Mouse (Mus musculus) right cerebral cortex, postnatal 10 days (tissue): ENCODE results near the gene Ip6k3.
A peak's percentile ranks its signal among the peaks of the same experiment; 100 is the strongest.

Experiments used
- DNase-seq, 2 experiments: peaks; one replicate each; pipeline ENCODE4 v3.0.0; 2021; ENCODE audit warnings: low spot score in 2 of 2

The Ip6k3 gene

DNA sequence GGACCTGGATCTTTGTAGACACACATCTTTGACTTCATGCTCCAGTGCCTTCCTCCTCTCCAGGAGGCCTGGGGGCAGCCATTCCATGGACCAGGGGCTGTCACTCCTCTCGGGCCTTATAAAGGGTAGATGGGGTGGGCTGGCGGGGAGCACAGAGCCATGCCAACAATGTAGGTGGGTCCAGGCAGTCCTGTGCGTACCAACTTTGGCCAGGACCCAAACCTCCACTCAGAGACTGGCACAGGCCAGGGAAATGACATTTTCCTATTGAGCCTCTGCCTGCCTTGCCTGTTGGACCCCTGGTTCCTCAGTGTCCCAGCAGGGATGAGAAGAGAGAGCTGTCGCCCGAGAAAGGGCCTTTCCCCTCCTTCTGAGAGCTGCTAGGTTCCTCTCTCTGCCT lies 14.8 kb upstream of the Ip6k3 start:
- DNase-seq, result peak in 1 of 2 experiments; percentile 29

- no peak for DNase-seq
Measured at GRCm38 (mm10) chr17:27181666-27182065, 14.1 kb upstream of the Ip6k3 start.

DNA sequence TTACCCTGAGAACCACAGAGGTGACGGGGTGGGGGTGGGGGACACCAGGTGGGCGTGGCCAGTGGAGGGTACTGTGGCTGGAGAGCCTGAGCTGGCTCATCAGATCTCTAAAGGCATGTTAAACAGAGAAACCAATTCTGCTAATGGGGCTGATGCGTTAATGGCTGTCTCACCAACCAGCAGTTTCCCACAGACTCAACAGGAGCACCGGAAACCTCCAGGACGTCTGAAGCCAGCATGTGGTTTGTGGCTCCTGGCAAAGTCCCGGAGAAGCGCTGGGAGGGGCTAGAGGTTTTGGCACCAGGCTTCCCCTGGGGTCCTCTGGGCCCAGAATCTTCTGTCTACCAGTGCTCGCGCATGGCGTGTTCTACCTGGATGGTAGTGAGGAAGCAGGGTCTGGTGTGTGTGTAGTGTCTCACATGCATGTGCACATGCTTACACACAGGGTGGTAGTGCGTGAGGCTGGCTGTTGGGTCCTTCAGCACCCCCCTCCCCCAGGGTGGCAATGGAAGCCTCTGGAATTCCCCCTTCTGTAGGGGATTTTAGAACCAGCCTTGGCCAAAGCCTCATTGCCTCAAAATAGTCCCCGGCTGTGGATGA lies 12.2 kb upstream of the Ip6k3 start:
- DNase-seq, result no peak

DNA sequence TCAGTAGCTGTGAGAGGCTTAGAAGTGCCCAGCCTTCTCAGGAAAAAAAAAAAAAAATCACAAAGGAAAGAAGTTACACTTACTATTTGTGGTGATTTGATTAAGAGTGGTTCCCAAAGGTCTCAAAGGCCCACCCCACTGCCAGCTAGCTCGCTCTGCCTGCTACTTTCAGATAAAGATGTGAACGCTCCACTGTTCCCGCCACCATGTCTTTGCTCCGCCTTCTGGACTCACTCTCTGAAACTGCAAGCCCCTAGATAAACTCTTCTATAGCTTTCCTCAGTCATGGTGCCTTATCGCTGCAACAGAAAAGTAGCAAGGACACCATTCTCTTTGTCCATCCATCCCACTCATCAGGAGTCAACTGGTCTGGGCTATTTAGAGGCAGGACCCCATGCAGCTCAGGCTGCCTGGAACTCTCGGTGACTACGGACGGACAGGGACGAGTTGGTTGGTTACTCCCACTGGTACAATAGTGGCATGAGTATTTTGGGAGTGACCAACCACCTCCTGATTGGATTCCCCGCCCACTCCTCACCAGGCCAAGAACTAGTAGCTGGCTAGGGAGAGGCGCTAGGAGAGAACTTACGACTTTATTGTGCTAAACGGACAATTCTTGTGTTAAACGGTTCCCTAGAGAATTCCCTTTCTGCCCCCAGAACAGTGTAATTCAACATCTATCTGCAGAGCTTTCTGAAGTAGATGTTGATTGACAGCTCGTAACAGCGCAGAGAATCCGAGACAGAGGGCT lies 11.0 kb upstream of the Ip6k3 start:
- no peak for DNase-seq

- no peak for DNase-seq
Measured at GRCm38 (mm10) chr17:27178019-27178418, 10.4 kb upstream of the Ip6k3 start.

DNA sequence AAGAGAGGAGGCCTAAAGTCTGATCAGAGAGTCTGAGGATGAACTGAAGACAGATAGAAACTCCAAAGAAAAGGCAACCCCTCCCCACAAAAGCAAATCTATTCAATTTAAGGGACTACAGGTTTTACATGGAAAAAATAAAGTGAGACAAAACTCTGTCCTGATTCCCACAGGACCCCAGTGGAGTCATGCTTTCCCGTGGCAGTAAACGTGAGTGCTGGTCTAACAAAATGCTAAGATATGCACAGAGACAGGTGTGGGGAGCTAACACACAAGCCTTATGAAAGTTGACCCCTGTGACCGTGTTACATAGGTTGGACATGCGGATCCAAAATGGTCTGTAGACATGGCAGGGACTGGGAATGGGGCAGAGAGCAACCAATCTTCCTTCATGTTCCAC lies 9.2 kb upstream of the Ip6k3 start:
- no peak for DNase-seq

DNA sequence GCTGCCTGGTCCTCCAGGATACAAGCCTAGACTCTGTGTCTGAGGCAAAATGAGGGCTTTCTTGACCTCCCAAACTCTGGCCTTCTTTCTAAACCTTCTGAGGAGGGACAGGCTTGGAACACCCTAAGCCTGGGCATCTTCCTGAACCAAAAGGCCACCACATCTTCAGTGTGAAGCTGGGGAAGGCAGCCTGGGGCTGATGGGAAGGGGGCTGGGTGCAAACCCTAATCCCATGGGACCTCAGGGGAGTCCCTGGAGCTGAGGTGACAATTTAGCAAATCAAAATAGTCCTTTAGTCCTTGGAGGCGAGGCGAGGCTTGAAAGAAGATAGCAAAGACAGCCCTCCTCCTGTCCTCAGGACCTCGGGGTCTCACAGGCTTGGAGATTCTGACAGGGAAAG lies 8.7 kb upstream of the Ip6k3 start:
- no peak for DNase-seq

GRCm38 (mm10) chr17:27175196-27175874 lies 7.7 kb upstream of the Ip6k3 start:
- no peak for DNase-seq

- no peak for DNase-seq
Measured at GRCm38 (mm10) chr17:27173715-27174114, 6.1 kb upstream of the Ip6k3 start.

DNA sequence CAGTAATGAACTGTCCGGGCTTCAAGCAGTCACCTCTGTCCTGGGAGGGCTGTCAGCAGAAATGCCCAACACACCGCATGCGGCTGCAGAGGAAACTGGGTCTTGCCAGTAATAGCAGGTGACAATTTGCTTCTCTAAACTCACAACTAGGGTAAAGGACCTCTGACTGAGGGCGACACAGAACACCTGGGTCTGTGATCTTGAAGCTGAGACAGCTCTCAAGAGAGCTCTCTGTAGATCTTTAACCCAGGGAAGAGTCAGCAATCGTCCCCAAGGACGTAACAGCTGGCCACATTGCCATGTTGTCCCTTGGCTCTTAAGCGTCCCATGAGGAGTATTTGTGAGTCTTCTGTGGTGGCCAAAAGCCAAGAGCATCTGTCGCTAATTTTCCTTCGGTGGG lies 4.9 kb upstream of the Ip6k3 start:
- no peak for DNase-seq

- DNase-seq, result no peak
Measured at GRCm38 (mm10) chr17:27171121-27171520, 3.5 kb upstream of the Ip6k3 start.

DNA sequence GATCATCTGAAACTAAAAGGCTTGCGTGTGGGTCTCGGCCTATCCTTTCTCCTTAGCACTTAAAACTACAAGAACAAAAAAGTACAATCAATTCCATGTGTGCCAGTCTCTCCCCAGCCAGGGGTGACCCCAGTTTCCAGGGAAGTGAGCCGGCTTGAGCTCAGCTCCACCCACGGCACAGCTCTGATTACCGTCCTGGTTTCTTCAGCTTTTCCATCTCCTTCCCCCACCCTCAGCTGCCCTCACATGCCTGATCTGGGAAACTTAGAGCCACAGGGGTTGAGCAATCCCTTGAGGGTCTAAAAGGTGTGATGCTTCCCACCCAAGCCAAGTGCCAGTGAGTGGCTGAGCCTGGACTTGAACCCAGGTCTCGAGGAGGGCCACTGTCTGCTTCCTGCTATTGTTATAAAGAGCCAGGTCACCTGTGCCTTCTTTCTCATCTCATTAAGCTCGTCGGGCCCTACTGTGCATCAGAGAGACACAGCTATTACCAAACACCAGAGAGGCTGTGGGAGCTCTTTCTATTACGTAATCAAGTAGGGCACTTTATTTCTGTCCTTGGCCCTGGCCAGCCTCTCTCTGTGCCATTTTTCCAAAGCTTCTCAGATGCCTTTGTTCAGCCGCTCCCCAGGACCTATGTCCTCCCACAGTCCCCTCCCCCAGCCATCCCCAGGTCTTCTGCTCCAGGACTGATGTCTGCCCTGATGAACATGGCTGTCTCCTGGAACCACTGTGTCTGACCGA lies 2.5 kb upstream of the Ip6k3 start:
- no peak for DNase-seq

DNA sequence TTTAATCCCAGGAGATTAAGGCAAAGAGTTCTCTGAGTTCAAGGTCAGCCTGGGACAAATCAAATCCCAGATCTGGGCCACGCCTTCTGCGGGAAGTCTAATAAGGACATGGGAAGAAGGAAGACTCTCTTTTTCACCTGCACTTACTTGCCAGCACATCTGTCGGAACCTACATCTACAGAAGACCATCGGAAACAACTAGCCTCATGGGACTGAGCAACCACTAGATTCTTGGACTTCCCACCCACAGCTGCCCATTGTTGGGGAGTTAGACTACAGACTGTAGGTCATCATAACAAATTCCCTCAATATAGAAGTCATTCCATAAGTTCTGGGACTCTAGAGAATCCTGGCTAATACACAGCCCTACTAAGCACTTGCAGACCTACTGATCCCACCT lies 974 bp upstream of the Ip6k3 start:
- DNase-seq, result no peak

GRCm38 (mm10) chr17:27166901-27167300 lies 694 bp downstream of the Ip6k3 start:
- DNase-seq, result no peak

DNA sequence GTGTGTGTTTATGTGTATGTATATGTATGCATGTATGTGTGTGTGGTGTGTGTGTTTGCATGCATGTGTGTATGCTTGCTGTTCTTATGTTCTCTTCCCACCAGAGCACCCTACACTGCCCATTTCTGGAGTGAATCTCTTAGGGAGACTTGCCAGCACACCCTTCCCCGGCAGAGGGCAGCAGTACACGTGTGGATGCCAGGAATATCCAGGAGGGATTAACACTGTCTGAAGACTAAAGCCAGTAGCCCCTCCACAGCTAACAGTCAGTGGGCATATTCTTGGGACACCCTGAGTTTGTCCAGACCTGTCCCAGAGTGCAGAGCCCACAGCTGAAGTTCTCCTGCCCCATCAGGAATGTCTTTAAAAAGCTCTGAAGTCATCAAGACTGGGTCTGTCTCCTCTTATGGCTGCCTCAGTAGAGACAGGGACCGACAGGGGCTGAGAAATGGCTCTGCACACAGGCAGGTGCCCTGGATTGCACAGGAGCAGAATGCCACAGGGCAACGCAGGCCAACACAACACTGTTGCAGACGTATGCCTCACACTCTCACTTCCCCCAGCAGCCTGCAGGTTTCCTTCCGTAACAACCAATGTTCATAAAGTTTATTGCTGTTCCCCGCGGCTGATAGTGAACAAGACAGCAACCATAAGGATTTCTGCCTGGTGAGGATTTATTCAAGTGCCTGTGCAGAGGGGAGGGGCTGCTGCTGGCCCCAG lies 2.4 kb downstream of the Ip6k3 start:
- DNase-seq, result peak; percentile 72 to 79

DNA sequence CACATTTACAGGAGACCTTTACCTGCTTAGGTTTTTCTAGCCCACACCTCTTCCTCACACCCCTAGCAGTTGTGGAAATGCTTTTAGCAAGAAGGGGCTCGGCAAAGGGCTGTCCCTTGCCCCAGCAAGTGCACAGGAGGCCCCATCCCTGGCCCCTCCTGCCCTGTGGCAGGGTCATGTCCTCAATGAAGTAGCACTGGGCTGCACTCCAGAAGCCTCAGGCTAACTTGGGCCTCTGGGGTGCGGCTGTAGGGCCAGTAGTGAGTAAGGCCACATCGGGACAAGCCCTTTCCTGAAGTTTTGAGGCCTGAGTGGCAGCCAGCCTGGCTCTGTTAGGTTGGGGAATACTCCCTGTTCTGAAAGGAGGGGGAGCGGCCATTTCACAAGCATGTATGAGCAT lies 6.7 kb downstream of the Ip6k3 start:
- DNase-seq, result no peak

DNA sequence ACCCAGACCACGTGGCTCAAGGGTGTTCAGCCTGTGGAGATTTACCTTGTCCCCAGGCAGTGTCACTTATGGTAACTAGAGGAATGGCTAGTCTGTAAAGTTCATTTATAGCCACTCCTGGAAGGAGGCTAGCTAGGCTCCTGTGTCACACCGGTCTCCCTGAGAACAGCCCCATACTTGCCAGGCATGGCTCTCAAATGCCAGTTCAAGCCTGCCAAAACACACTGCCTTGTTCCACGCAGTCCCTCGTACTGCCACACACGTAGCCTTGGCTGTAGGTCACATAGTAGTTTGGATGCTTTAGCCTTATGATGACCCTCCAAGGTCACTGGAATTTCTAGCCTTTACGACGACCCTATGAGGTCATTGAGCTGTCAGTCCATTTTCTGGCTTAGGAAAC lies 8.4 kb downstream of the Ip6k3 start:
- no peak for DNase-seq

DNA sequence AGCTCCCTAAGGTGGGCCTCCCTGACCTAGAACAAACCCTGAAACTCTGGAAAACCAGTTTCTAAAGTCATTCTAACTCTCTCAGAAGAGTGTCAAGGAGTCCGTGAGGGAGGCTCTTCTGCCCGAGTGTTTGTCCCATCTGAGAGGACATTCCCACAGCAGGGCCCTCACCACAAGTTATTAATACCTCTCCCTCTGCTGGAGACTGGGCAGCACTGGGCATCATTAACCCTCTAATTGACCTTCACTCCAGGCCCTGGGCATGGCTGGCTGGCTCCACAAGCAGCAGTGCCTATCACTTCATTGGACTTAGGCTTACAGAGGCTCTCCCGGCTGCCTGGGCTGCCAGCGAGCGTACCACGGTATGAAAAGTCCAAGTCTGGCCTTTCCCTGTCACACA lies 9.2 kb downstream of the Ip6k3 start:
- no peak for DNase-seq

DNA sequence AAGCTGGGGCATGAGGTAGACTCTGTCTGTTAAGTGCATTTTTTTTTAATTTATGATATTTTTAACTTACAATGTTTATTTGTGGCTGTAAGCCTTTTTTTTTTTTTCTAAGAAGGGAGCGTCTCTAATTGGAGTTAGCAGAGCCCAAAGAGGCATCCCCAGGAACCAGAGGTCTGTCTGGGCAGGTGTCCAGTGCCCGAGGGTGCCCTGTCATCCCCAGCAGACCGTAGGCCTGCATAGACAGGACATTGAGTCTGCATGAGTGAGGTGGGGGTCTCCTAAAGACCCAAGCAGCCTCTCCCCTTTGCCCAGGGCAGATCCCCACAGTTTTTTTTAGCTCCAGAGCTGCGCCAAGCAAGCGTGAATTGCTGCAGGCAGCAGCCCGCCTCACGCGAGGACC lies 11.8 kb downstream of the Ip6k3 start:
- no peak for DNase-seq

- DNase-seq, result no peak
Measured at GRCm38 (mm10) chr17:27154881-27155280, 12.7 kb downstream of the Ip6k3 start.

DNA sequence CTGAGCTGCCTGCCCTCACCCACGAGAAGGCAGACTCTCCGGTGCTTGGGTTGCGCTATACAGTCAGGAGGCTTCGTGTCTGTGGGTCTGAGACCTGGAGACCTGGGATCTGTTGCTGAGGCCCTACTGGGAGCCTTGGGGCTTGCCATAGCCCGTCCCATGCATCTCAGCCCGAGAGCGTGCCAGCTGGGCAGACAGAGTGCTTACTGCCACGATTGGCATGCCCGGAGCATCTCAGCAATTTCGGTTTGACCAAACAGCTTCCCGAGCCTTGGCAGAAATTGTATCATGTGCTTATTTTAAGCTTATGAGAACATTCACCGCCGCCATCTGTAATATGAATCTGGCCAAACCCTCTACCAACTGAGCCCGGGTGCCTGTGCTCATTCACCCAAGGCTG lies 13.3 kb downstream of the Ip6k3 start:
- no peak for DNase-seq

- DNase-seq, result no peak
Measured at GRCm38 (mm10) chr17:27153773-27154193, 13.8 kb downstream of the Ip6k3 start.
